Mouse (Mus musculus): Measurements from ENCODE around the gene Teddm3. TPM values are rescaled to one million over a fixed set of nuclear protein-coding genes. Genes with fewer than 3 reads are reported as not detected.
A peak's percentile ranks its signal among the peaks of the same experiment; 100 is the strongest.
"Not testable (repeated sequence)": the region's sequence is repeated elsewhere in the genome, so short reads cannot be mapped to it uniquely, and the experiment has no call there.

Gene Teddm3
- polyA plus RNA-seq (2015; fragmentation: Nextera tagmentation; extraction: Ambion mirVana) = 11.1 and 11.2 TPM in 2 replicates

DNA sequence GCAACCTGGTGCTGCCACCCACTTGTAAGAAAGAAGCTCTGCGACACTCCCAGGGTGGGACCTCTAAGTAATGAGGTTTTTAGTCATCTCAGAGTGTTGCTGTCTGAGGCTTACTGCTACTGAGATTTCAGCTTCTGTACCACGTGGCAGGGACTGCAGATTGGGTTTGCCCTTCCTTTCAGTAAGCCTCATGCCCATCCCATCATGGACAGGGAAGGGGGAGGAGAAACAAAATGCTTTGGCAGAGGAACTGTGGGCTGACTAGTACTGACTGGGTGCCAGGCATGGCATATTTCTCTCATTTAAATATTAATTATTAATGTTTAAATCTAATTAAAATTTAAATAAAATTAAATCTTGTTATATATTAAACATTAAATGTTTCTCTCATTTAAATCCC lies at the start of gene Teddm3:
Gene Teddm3 (minus strand): TSS at position 101 of the 400 bp plus-strand sequence.
- not testable (repeated sequence) for H3K9me3 ChIP-seq (replicated peaks); H3K36me3 ChIP-seq; H3K9ac ChIP-seq; H3K4me2 ChIP-seq (replicated peaks); ATAC-seq (ENCODE audit: insufficient number of reproducible peaks, low FRiP score, low TSS enrichment, low read depth); H3K4me3 ChIP-seq (replicated peaks); H3K4me1 ChIP-seq; H3K27me3 ChIP-seq; H3K27ac ChIP-seq (replicated peaks)
- no CpG with 5 or more reads among the region's 2 CpGs for WGBS

DNA sequence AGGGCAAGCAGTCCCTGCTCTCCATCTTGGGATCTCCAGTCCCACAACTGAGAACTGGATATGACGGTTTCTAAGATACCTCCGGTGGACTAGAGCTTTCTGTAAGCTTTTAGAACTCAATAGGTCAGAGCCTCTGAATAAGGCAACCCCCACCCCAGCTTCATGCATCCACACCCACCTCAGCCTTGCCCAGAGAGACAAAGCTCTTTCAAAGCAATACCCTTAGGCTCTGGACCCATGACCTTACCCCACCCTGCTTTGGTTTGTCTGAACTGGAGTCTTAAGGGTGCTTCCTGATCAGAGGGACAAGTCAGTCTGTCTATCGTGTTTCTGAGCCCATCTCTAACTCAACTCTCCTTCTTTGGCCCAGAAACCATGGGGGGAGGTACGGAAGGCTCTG lies 48.9 kb upstream of the Teddm3 start:
- 69% methylated on average over 4 of the region's 4 CpGs for WGBS
- no peak overlapping the region for H3K4me3 ChIP-seq (replicated peaks)
- no peaks in the 10 kb centered on the region for H3K27me3 ChIP-seq
- H3K36me3 ChIP-seq = no peaks in the 10 kb centered on the region
- no peaks in the 10 kb centered on the region for H3K9me3 ChIP-seq (replicated peaks)
- ATAC-seq (ENCODE audit: insufficient number of reproducible peaks, low FRiP score, low TSS enrichment, low read depth) = no peak
- no peak overlapping the region for H3K27ac ChIP-seq (replicated peaks)
- no peak overlapping the region for H3K4me2 ChIP-seq (replicated peaks)
- no peak overlapping the region for H3K9ac ChIP-seq
- peaks cover 24% of the 10 kb centered on the region for H3K4me1 ChIP-seq

DNA sequence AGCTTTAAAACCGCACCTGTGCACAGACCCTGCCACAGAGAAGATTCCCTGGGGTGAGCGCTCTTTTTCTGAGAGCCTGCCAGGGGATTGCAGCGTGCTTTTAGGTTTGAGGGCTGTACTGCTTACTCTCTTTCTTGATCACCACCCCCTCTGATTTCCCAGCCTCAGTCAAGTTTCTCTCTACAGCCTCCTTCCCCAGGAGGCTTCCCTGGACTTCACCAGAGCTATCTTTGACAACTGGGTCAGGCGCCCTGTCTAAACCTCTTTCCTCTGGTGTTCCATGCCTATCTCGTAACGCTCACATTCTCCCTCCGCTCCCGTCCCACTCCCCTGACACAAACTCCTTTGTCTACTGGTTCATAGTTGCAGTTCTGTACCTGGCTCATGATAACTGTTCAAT lies 45.6 kb upstream of the Teddm3 start:
- no peaks in the 10 kb centered on the region for H3K9me3 ChIP-seq (replicated peaks)
- H3K4me1 ChIP-seq = peaks cover 9% of the 10 kb centered on the region; the same call in 1 of the 2 replicates
- no peaks in the 10 kb centered on the region for H3K36me3 ChIP-seq
- H3K4me3 ChIP-seq (replicated peaks) = no peak overlapping the region
- ATAC-seq (ENCODE audit: insufficient number of reproducible peaks, low FRiP score, low TSS enrichment, low read depth) = no peak
- H3K9ac ChIP-seq = no peak overlapping the region
- H3K27me3 ChIP-seq = no peaks in the 10 kb centered on the region
- WGBS = 62% methylated on average over 8 of the region's 8 CpGs
- H3K4me2 ChIP-seq (replicated peaks) = no peak overlapping the region
- no peak overlapping the region for H3K27ac ChIP-seq (replicated peaks)

DNA sequence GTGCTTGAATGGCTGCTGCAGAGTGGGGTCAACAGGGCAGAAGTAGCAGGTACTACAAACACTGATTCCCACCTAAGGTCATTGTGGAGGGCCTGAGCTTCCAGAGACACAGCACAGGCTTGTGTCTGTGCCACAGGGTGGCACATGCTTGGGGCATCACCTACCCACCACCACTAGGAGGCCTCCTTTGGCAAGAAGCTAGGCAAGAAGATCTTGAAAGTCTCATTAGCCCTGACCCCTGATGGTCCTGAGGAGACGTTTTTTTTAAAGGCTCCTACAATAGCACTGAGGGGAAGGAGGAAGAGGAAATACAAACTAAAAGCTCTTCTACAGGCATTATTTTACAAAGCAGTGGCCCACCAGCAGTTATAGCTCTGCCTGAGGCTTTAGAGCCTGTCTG lies 44.7 kb upstream of the Teddm3 start:
- ATAC-seq (ENCODE audit: insufficient number of reproducible peaks, low FRiP score, low TSS enrichment, low read depth) = no peak
- no peaks in the 10 kb centered on the region for H3K27me3 ChIP-seq
- H3K27ac ChIP-seq (replicated peaks) = no peak overlapping the region
- no peak overlapping the region for H3K4me3 ChIP-seq (replicated peaks)
- no peaks in the 10 kb centered on the region for H3K36me3 ChIP-seq
- no peak overlapping the region for H3K9ac ChIP-seq
- 0 out of 2 replicates have a peak, but pooled peaks cover 3% of the 10 kb centered on the region for H3K4me1 ChIP-seq
- WGBS = 11% methylated on average over 1 of the region's 1 CpGs
- no peaks in the 10 kb centered on the region for H3K9me3 ChIP-seq (replicated peaks)
- no peak overlapping the region for H3K4me2 ChIP-seq (replicated peaks)

DNA sequence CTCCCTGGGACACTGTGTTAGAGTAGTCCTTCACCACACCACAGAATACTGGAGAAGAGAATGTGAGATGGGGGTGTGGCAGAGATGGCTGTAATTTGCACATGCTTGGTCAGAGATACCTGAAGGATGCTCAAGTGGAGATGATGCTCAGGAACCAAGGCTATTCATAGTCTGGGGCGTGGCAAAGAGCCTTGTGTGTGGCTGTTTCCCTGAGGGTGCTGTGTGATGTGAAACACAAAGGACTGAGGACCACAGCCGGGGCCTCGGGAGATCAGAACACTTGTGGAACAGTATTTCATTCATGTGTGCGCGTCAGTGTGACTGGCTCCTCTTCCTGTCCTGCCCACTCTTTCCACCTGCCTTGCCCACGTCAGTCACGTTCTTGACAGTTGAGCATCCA lies 44.2 kb upstream of the Teddm3 start:
- no peak overlapping the region for H3K4me2 ChIP-seq (replicated peaks)
- no peak overlapping the region for H3K4me3 ChIP-seq (replicated peaks)
- H3K9ac ChIP-seq = no peak overlapping the region
- H3K9me3 ChIP-seq (replicated peaks) = no peaks in the 10 kb centered on the region
- no peaks in the 10 kb centered on the region for H3K36me3 ChIP-seq
- H3K27ac ChIP-seq (replicated peaks) = no peak overlapping the region
- ATAC-seq (ENCODE audit: insufficient number of reproducible peaks, low FRiP score, low TSS enrichment, low read depth) = no peak
- no peaks in the 10 kb centered on the region for H3K27me3 ChIP-seq
- H3K4me1 ChIP-seq = no peaks in the 10 kb centered on the region
- 77% methylated on average over 7 of the region's 7 CpGs for WGBS

DNA sequence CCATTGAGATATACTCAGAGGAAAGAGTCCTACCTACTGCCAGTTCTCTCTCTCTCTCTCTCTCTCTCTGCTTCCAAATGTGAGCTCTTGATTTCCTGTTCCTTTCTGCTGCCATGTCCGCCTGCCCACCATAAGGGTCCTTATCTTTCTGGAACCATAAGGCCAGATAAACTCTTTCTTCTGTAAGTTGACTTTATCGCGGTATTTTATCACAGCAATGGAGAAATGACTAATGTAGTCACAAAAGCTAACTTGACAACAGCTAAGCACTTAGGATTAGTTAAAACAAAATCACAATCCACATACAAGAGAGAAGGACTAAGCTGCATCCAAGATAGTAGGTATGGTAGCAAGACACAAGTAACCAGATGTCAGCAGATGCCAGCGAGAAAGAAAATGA lies 43.7 kb upstream of the Teddm3 start:
- Histone ChIP-seq H3K9me3 (replicated peaks) (no peaks in the 10 kb centered on the region), H3K36me3 (no peaks in the 10 kb centered on the region), H3K4me3 (replicated peaks) (no peak overlapping the region), H3K27ac (replicated peaks) (no peak overlapping the region), H3K4me1 (peaks cover under 1% of the 10 kb centered on the region), H3K27me3 (no peaks in the 10 kb centered on the region), H3K4me2 (replicated peaks) (no peak overlapping the region), H3K9ac (no peak overlapping the region)
- no peak for ATAC-seq (ENCODE audit: insufficient number of reproducible peaks, low FRiP score, low TSS enrichment, low read depth)
- 83% methylated on average over 4 of the region's 4 CpGs for WGBS

DNA sequence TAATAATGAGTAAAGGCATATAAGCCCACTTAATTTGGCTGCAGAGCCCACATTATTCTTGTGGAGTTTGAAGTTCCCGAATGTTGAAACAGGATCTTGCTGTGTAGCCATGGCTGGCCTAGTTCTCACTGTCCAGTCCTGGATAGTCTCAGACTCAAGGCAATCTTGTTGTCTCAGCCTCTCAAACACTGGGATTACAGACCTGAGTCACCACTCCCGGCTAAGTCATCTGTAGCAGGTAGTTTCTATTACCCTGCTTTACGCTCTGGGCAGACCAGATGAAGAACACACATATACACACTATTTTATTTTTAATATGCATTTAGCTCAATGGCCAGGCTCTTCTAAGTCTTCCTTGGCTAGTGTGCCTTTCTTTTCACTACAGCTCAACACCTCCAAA lies 42.8 kb upstream of the Teddm3 start:
- Histone ChIP-seq H3K4me2 (replicated peaks) (no peak overlapping the region), H3K27me3 (no peaks in the 10 kb centered on the region), H3K9ac (no peak overlapping the region), H3K9me3 (replicated peaks) (no peaks in the 10 kb centered on the region), H3K4me3 (replicated peaks) (no peak overlapping the region), H3K27ac (replicated peaks) (no peak overlapping the region), H3K36me3 (no peaks in the 10 kb centered on the region), H3K4me1 (peaks cover 4% of the 10 kb centered on the region)
- ATAC-seq (ENCODE audit: insufficient number of reproducible peaks, low FRiP score, low TSS enrichment, low read depth) = no peak
- WGBS = 88% methylated on average over 3 of the region's 3 CpGs

DNA sequence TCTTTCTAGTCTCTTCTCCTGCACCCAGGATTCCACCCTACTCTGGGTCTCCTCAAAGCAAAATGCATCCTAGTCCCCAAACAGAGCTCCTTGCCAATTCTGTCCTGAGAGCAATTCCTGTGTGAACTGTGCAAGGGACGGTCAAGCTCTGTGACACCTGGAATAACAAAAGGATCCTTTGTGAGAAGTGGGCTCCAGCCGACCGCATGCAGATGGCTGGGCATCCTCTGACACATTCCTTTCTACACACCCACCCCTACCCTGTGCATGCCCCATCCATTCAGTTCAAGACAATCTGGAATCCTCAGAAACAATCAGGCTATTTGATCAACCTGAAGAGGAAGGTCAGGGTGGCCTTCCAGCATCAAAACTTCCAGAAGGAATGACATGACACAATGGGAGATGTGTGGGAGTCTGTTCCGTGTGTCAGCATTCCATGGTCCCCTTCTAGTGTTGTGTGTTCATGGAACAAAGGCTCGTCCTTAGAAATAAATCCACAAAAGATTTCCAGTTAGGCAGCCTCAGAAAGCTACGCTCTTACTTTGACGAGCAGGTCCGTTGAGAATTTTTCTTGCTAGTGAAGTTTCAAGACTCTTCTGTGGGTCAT lies 41.6 kb upstream of the Teddm3 start:
- Histone ChIP-seq H3K9me3 (replicated peaks) (no peaks in the 10 kb centered on the region), H3K9ac (no peak overlapping the region), H3K36me3 (no peaks in the 10 kb centered on the region), H3K4me1 (peaks cover 4% of the 10 kb centered on the region), H3K27ac (replicated peaks) (no peak overlapping the region), H3K4me2 (replicated peaks) (no peak overlapping the region), H3K27me3 (no peaks in the 10 kb centered on the region), H3K4me3 (replicated peaks) (no peak overlapping the region)
- no peak for ATAC-seq (ENCODE audit: insufficient number of reproducible peaks, low FRiP score, low TSS enrichment, low read depth)
- WGBS = 57% methylated on average over 8 of the region's 8 CpGs

DNA sequence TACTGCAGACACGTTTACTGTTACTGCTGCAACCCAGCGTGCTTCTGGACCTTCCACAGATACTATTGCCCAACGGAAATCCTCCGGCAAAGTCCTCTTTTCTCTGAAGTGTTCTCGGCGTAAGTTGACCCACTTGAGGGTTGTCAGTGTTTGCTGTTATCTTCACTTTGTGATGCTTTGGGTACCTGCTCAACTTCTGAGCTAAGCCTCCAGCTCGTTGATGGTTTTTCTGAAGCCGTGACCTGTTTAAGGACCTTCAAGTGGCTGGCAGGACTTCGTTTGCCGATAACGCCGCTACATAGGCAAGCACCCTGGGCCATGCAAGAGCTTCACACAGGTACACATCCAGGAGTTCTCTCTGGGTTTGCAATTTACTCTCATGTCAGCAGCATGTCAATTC lies 40.4 kb upstream of the Teddm3 start:
- Histone ChIP-seq H3K4me3 (replicated peaks) (no peak overlapping the region), H3K36me3 (no peaks in the 10 kb centered on the region), H3K27me3 (no peaks in the 10 kb centered on the region), H3K4me2 (replicated peaks) (no peak overlapping the region), H3K9ac (no peak overlapping the region), H3K27ac (replicated peaks) (no peak overlapping the region), H3K9me3 (replicated peaks) (no peaks in the 10 kb centered on the region), H3K4me1 (peaks cover 4% of the 10 kb centered on the region)
- no peak for ATAC-seq (ENCODE audit: insufficient number of reproducible peaks, low FRiP score, low TSS enrichment, low read depth)
- WGBS = 81% methylated on average over 12 of the region's 12 CpGs

DNA sequence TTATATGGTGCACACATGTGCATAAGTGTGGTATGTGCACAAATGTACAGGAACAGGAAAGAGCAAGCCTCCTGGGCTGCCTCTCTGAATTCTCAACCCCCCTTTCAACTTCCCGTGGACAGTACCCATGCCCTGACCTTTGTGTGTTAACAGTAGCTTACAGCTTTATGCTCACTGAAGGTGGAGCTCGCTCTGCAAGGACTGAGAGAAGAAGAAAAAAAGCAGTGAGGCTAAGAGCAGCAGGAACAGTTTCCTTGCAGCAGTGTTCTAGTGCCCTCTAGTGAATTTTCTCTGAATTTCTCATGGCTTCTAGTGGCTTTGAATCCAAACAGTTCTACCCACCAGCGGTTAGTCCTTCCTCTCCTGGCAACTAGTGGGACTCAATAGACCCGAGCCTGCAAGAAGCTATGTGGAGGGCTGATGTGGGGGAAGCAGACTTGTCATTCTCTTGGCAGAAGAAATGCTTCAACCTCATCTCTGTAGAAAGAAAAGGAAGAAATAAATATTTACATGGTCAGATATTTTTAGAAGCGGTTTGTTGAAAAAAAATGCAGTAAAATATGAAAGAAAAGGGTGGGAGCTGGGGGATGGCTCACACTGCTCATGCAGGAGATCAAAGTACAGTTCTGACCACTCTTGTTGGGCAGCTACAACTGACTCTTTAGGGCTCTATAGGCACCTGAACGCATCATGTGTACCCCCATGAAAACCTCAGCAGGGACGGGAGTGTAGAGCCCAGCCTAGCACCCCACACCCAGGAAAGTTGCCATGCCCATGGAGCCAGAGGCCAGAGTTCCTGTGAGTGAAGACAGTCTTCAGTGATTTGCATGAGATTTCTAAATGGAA lies 38.9 kb upstream of the Teddm3 start:
- no peaks in the 10 kb centered on the region for H3K9me3 ChIP-seq (replicated peaks)
- 35% methylated on average over 7 of the region's 7 CpGs for WGBS
- ATAC-seq (ENCODE audit: insufficient number of reproducible peaks, low FRiP score, low TSS enrichment, low read depth) = peak; percentile 67
- H3K27ac ChIP-seq (replicated peaks) = no peak overlapping the region
- H3K4me1 ChIP-seq = peaks cover 4% of the 10 kb centered on the region
- no peak overlapping the region for H3K9ac ChIP-seq
- H3K4me2 ChIP-seq (replicated peaks) = no peak overlapping the region
- H3K27me3 ChIP-seq = no peaks in the 10 kb centered on the region
- H3K36me3 ChIP-seq = no peaks in the 10 kb centered on the region
- H3K4me3 ChIP-seq (replicated peaks) = no peak overlapping the region

DNA sequence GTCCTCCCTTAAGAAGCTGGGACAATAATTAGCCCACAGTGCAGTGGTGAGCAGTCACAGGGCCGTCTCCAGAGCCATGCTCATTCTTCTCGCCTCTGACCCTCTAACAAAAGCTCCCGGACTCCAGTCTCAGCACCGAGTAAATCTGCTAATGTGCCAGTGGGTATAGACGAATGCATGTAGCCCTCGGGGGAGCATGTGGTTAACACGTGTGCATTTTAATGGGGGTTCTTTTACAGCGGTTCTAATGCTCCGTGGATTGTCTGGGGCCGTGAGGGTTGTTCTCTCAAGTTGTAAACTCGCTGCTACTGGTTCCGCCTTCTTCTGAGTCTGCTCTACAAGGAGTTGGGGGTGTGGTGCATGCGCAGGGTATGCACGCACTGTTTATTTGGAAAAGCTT lies 37.8 kb upstream of the Teddm3 start:
- Histone ChIP-seq H3K4me3 (replicated peaks) (no peak overlapping the region), H3K27ac (replicated peaks) (no peak overlapping the region), H3K27me3 (no peaks in the 10 kb centered on the region), H3K9ac (no peak overlapping the region), H3K4me2 (replicated peaks) (no peak overlapping the region), H3K9me3 (replicated peaks) (no peaks in the 10 kb centered on the region), H3K36me3 (no peaks in the 10 kb centered on the region), H3K4me1 (peaks cover 4% of the 10 kb centered on the region)
- WGBS = 51% methylated on average over 14 of the region's 14 CpGs
- ATAC-seq (ENCODE audit: insufficient number of reproducible peaks, low FRiP score, low TSS enrichment, low read depth) = no peak

DNA sequence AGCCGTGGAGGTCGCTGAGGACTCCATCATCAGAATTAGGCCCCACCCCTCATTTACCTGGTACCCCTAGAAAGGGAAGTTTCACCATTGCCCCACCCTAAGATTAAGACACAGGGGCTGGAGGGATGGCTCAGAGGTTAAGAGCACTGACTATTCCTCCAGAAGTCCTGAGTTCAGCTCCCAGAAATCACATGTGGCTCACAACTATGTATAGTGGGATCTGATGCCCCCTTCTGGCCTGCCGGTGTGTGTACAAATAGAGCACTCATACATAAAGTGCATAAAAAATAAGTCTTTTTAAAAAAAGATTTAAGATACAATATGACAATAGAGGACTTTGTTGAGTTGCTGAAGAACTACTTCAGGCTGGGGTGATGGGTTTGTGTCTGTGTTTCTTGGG lies 34.5 kb upstream of the Teddm3 start:
- 82% methylated on average over 3 of the region's 3 CpGs for WGBS
- no peak overlapping the region for H3K9ac ChIP-seq
- H3K36me3 ChIP-seq = no peaks in the 10 kb centered on the region
- no peak overlapping the region for H3K4me2 ChIP-seq (replicated peaks)
- H3K9me3 ChIP-seq (replicated peaks) = no peaks in the 10 kb centered on the region
- no peaks in the 10 kb centered on the region for H3K27me3 ChIP-seq
- no peak for ATAC-seq (ENCODE audit: insufficient number of reproducible peaks, low FRiP score, low TSS enrichment, low read depth)
- peaks cover 4% of the 10 kb centered on the region for H3K4me1 ChIP-seq
- no peak overlapping the region for H3K4me3 ChIP-seq (replicated peaks)
- H3K27ac ChIP-seq (replicated peaks) = no peak overlapping the region
